Mouse (Mus musculus): ENCODE data around the gene Fam173b. TPM values are rescaled to one million over a fixed set of nuclear protein-coding genes. Genes with fewer than 3 reads are reported as not detected.

Fam173b gene
- polyA plus RNA-seq, 1 experiment from 2014 or later: 11.5 TPM

- Histone ChIP-seq H3K9me3 (no peaks in the 10 kb centered on the region), H3K27ac (no peak overlapping the region), H3K4me3 (no peak overlapping the region), H3K4me2 (no peak overlapping the region), H3K36me3 (peaks cover 41% of the 10 kb centered on the region), H3K27me3 (no peaks in the 10 kb centered on the region), H3K4me1 (replicated peaks) (no peaks in the 10 kb centered on the region), H3K9ac (no peak overlapping the region)
- WGBS: 97% methylated on average over 8 of the region's 8 CpGs
- ATAC-seq (ENCODE audit: low FRiP score): no peak
Measured at GRCm38 (mm10) chr15:31619521-31619920, 17.9 kb downstream of the Fam173b start.

DNA sequence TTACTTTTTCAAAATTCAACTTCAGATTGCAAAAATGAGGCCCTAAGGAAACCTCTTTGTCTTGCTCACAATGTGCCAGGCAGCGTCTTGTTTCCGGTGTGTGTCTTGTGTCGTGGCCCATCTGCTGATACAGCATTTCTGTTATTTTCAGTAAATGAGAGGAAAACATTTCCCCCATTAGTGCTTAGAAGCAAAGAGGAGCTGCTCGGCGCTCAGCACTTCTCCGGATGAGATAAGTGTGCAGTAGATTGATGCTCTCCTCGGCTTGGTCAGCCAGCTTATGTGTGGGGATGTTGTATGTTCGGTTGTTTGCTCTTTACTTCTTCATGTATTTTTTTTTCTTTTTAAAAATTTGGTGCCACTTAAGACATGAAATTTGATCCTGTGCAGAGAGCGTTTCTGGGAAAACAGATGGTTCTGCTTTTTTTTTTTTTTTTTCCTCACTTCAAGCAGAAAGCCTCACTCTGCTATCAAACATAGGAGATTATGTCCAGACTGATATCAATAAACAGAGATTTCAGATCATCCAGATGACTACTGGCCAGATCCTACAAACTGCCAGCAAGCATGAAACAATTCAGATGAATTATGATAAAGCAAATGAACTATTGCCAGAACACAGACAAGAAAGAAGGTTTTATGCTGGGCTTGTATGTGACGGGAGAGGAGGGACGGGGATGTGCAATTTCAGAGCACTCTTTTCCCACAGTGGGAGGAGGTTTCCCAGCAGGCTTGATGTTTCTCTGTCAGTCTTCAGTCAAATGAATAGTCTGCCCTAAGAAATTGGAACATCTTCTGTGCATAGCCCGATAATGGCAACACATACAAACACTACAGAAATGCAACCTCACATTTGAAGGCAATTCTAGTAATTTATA lies 25.9 kb downstream of the Fam173b start:
- Histone ChIP-seq H3K4me3 (no peak overlapping the region), H3K4me1 (replicated peaks) (peaks cover 22% of the 10 kb centered on the region), H3K27me3 (no peaks in the 10 kb centered on the region), H3K9ac (no peak overlapping the region), H3K27ac (peak overlapping the region; percentile 67), H3K36me3 (peaks cover 6% of the 10 kb centered on the region; the same call in 1 of the 2 replicates), H3K9me3 (no peaks in the 10 kb centered on the region), H3K4me2 (no peak overlapping the region)
- 43% methylated on average over 12 of the region's 12 CpGs for WGBS
- no peak for ATAC-seq (ENCODE audit: low FRiP score)

DNA sequence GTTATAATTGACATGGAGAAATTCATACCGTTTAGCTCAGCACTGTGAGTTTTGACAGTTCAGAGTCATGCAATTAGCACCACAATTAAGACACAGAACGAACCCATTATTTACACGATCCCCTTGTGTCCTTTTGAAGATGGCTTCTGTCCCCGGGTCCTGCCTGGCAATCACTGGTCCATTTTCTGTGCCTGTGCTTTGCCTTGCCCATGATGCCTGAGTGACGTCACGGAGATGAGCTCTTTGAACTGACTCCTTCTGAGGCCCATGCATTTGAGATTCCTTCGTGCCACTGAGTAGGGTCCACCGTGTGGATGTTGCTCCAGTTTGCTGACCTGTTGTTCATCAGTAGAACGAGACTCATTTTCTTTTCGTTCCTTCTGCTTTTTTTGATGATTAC lies 26.5 kb downstream of the Fam173b start:
- no peaks in the 10 kb centered on the region for H3K9me3 ChIP-seq
- 56% methylated on average over 10 of the region's 10 CpGs for WGBS
- no peak overlapping the region for H3K4me3 ChIP-seq
- no peaks in the 10 kb centered on the region for H3K27me3 ChIP-seq
- H3K9ac ChIP-seq: no peak overlapping the region
- no peak overlapping the region for H3K4me2 ChIP-seq
- peaks cover 22% of the 10 kb centered on the region for H3K4me1 ChIP-seq (replicated peaks)
- peak; percentile 46; the same call in 1 of the 2 replicates for ATAC-seq (ENCODE audit: low FRiP score)
- peak overlapping the region; percentile 56; the same call in 1 of the 2 replicates for H3K27ac ChIP-seq
- H3K36me3 ChIP-seq: peaks cover 6% of the 10 kb centered on the region; the same call in 1 of the 2 replicates

DNA sequence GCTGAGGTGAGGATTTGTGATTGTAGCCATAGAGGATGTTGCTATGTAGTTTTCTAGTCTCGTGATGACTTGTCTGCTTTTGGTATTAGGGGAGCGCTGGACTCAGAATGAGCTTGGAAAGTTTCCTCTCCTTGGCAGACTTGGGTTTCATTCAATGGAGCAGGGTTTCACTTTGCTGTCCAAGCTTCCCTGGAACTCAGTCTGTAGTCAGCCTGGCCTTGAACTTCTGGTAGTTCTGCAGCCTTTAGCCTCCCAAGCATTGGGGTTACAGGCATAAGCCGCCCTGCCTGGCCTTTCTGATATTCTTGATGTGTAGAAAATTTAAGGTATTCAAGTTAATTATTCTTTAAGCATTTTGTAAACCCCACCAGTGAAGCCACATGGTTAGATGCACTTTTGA lies 27.9 kb downstream of the Fam173b start:
- ATAC-seq (ENCODE audit: low FRiP score): no peak
- H3K4me2 ChIP-seq: no peak overlapping the region
- H3K4me3 ChIP-seq: no peak overlapping the region

DNA sequence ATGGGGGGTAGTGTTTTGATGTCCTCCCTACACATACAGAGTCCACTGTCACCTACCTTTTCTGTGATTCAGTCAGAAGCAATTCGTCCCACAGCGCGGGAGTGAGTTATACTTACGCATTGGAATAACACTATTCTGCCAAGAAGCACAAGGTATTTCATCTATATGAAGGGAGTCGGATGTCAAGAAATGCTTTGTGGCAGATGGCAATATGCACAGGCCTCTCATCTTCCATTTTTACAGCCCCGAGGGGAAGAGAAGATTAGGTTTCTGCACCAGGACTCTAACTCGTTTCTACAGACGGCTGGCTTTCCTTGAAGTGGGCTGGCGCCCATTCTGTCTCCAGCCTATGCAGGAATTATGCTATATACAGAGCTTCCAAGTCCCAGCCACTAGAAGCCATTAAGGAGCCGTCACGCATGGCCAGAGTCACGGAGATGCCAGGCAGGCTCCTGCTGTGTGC lies 29.8 kb downstream of the Fam173b start:
- H3K4me2 ChIP-seq: no peak overlapping the region
- no peak overlapping the region for H3K9ac ChIP-seq
- no peaks in the 10 kb centered on the region for H3K27me3 ChIP-seq
- H3K27ac ChIP-seq: peak overlapping the region; percentile 64
- WGBS: 65% methylated on average over 12 of the region's 12 CpGs
- no peaks in the 10 kb centered on the region for H3K36me3 ChIP-seq
- H3K9me3 ChIP-seq: peaks cover 6% of the 10 kb centered on the region; the same call in 1 of the 2 replicates
- peaks cover 22% of the 10 kb centered on the region for H3K4me1 ChIP-seq (replicated peaks)
- no peak overlapping the region for H3K4me3 ChIP-seq
- peak; percentile 64; the same call in 1 of the 2 replicates for ATAC-seq (ENCODE audit: low FRiP score)

More for the DNA sequence above, 27.9 kb downstream of the Fam173b start:
- Histone ChIP-seq H3K4me1 (replicated peaks) (peaks cover 22% of the 10 kb centered on the region), H3K27ac (no peak overlapping the region), H3K9me3 (peaks cover 6% of the 10 kb centered on the region; the same call in 1 of the 2 replicates), H3K27me3 (no peaks in the 10 kb centered on the region), H3K9ac (no peak overlapping the region), H3K36me3 (no peaks in the 10 kb centered on the region)
- 94% methylated on average over 3 of the region's 3 CpGs for WGBS

GRCm38 (mm10) chr15:31632478-31632877 lies 30.8 kb downstream of the Fam173b start:
- Histone ChIP-seq H3K4me3 (no peak overlapping the region), H3K9me3 (peaks cover 6% of the 10 kb centered on the region; the same call in 1 of the 2 replicates), H3K27ac (no peak overlapping the region), H3K9ac (no peak overlapping the region), H3K36me3 (no peaks in the 10 kb centered on the region), H3K27me3 (no peaks in the 10 kb centered on the region), H3K4me1 (replicated peaks) (peaks cover 17% of the 10 kb centered on the region), H3K4me2 (no peak overlapping the region)
- WGBS: 92% methylated on average over 4 of the region's 4 CpGs
- ATAC-seq (ENCODE audit: low FRiP score): no peak

- H3K4me2 ChIP-seq: no peak overlapping the region
- 88% methylated on average over 6 of the region's 6 CpGs for WGBS
- H3K36me3 ChIP-seq: no peaks in the 10 kb centered on the region
- no peak overlapping the region for H3K4me3 ChIP-seq
- peaks cover 6% of the 10 kb centered on the region; the same call in 1 of the 2 replicates for H3K9me3 ChIP-seq
- no peak for ATAC-seq (ENCODE audit: low FRiP score)
- H3K4me1 ChIP-seq (replicated peaks): peaks cover 6% of the 10 kb centered on the region
- H3K27me3 ChIP-seq: no peaks in the 10 kb centered on the region
- no peak overlapping the region for H3K9ac ChIP-seq
- no peak overlapping the region for H3K27ac ChIP-seq
Measured at GRCm38 (mm10) chr15:31634582-31634981, 32.9 kb downstream of the Fam173b start.

GRCm38 (mm10) chr15:31636091-31636595 lies 34.5 kb downstream of the Fam173b start:
- peaks cover 6% of the 10 kb centered on the region for H3K4me1 ChIP-seq (replicated peaks)
- H3K4me2 ChIP-seq: no peak overlapping the region
- H3K36me3 ChIP-seq: no peaks in the 10 kb centered on the region
- no peak for ATAC-seq (ENCODE audit: low FRiP score)
- no peak overlapping the region for H3K27ac ChIP-seq
- no peak overlapping the region for H3K9ac ChIP-seq
- H3K9me3 ChIP-seq: peaks cover 6% of the 10 kb centered on the region; the same call in 1 of the 2 replicates
- no peak overlapping the region for H3K4me3 ChIP-seq
- H3K27me3 ChIP-seq: no peaks in the 10 kb centered on the region
- 91% methylated on average over 9 of the region's 9 CpGs for WGBS

GRCm38 (mm10) chr15:31647225-31647624 lies 45.6 kb downstream of the Fam173b start:
- Histone ChIP-seq H3K27ac (no peak overlapping the region), H3K4me1 (replicated peaks) (no peaks in the 10 kb centered on the region), H3K9me3 (no peaks in the 10 kb centered on the region), H3K9ac (no peak overlapping the region), H3K36me3 (no peaks in the 10 kb centered on the region), H3K27me3 (no peaks in the 10 kb centered on the region), H3K4me3 (no peak overlapping the region), H3K4me2 (no peak overlapping the region)
- ATAC-seq (ENCODE audit: low FRiP score): no peak
- WGBS: 85% methylated on average over 6 of the region's 6 CpGs

- Histone ChIP-seq H3K4me3 (no peak overlapping the region), H3K9ac (no peak overlapping the region), H3K9me3 (no peaks in the 10 kb centered on the region), H3K27me3 (no peaks in the 10 kb centered on the region), H3K4me2 (no peak overlapping the region), H3K27ac (no peak overlapping the region), H3K4me1 (replicated peaks) (no peaks in the 10 kb centered on the region), H3K36me3 (no peaks in the 10 kb centered on the region)
- ATAC-seq (ENCODE audit: low FRiP score): no peak
- WGBS: 87% methylated on average over 8 of the region's 8 CpGs
Measured at GRCm38 (mm10) chr15:31647851-31648569, 46.4 kb downstream of the Fam173b start.

GRCm38 (mm10) chr15:31649691-31650090 lies 48.0 kb downstream of the Fam173b start:
- H3K27me3 ChIP-seq: no peaks in the 10 kb centered on the region
- WGBS: 92% methylated on average over 12 of the region's 12 CpGs
- H3K4me3 ChIP-seq: no peak overlapping the region
- H3K9ac ChIP-seq: no peak overlapping the region
- no peaks in the 10 kb centered on the region for H3K9me3 ChIP-seq
- no peaks in the 10 kb centered on the region for H3K4me1 ChIP-seq (replicated peaks)
- H3K36me3 ChIP-seq: no peaks in the 10 kb centered on the region
- no peak overlapping the region for H3K27ac ChIP-seq
- no peak for ATAC-seq (ENCODE audit: low FRiP score)
- H3K4me2 ChIP-seq: no peak overlapping the region

DNA sequence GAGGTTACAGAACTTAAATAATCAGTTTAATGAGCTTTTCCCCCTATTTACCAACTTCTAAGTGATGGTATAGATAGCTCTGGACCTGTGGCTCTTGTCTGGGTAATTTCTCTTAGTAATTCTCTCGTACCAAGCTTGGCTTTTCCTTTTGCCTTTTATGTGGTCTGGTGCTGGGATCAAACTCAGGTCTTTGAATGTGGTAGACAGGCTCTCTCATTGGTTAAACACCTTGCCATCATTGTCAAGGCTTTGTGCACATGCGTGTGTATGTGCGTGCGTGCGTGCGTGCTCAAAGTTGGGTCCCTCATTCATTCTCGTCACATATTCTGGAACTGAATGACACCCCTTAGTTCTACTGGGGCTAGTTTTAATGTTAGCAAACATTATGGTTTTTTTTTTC lies 49.2 kb downstream of the Fam173b start:
- no peak for ATAC-seq (ENCODE audit: low FRiP score)
- H3K9ac ChIP-seq: no peak overlapping the region
- WGBS: 96% methylated on average over 7 of the region's 7 CpGs
- no peak overlapping the region for H3K27ac ChIP-seq
- no peaks in the 10 kb centered on the region for H3K4me1 ChIP-seq (replicated peaks)
- H3K36me3 ChIP-seq: no peaks in the 10 kb centered on the region
- H3K4me3 ChIP-seq: no peak overlapping the region
- H3K9me3 ChIP-seq: no peaks in the 10 kb centered on the region
- no peak overlapping the region for H3K4me2 ChIP-seq
- H3K27me3 ChIP-seq: no peaks in the 10 kb centered on the region

Measured in hindbrain, embryonic 13.5 days (tissue).